Mouse (Mus musculus) frontal cortex, postnatal 14 days (tissue): ENCODE measurements around the gene Ulk4.

Experiments
- DNase-seq, 2 experiments: peaks; one replicate each; pipeline ENCODE4 v3.0.0; 2022; ENCODE audit warnings: low spot score in 2 of 2

The Ulk4 gene

DNA sequence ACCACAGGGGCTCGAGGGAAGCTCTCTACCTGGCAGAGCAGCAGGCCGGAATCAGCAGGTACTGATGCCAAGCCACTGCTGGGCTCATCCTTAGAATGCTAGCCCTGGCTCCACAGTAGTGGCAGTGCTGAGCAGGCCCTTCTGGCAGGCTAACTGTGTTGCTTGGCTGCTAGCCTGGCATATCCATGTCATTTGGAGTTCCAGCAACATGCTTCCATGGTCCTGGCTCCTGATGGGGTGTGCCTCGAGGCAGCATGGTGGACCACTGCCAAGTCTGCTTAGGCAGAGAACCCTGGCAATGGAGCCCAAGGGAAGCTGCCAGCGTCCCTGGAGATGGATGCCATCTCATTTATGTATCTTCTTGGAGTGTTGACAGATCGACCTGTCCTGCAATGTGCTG lies 169.4 kb downstream of the Ulk4 start:
- DNase-seq, result peak; percentile 40 to 54

GRCm38 (mm10) chr9:121107101-121107500 lies 169.9 kb downstream of the Ulk4 start:
- DNase-seq, result no peak

- DNase-seq, result no peak
Measured at GRCm38 (mm10) chr9:121101516-121101915, 175.5 kb downstream of the Ulk4 start.

DNA sequence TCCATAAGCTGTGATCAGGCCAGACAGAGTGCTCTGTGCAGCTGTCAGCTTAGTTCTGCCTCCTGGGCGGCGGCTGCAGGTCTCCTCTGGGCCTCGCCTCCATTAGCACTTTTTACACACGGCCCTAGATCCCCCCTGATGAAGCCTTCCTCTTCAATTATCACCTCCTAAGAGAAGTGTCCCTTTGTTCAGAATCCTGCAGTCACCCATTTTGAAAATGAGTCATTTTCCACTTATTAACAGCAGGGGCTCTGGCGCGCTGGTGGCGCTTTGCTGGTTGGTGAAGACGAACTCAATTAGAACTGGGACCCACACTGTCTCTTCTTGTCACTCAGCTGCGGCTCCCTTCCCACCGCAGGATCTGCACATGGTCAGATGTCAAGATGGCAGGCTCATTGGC lies 177.5 kb downstream of the Ulk4 start:
- no peak for DNase-seq

DNA sequence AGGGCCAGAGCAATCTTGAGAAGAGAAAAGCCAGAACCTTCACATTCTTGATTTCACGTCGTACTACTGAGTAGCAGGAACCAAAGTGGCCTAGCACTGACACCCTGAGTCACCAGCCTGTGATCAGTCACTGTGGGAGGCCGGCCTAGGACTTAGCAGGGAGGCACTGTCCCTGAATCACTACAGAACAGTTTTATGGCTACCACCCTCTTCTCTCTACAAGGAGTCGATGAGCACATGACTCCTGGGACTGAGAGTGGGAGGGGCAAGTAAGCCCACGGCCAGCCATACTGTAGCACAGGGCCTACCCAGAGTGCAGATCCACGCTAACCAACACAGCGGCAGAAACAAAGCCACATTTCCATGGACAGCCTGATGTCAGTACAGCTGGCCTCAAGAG lies 183.2 kb downstream of the Ulk4 start:
- DNase-seq, result no peak

DNA sequence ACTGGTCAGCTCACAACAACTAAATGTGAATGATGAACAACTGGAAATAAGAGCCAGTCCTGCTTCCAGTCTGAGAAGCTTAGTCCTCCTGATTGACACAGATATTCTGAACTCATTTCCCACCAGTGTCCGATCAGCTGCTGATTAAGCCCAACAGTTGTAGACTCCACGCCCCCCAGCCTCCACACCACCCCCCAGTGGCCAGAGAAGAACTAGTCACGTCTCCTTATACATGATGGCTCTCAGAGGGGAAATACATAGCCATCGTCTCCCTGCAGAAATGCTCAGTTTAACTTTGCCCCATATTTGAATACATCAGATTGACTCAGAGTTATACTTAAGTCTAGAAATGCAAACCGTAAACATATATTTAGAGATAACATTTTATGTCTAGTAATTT lies 184.4 kb downstream of the Ulk4 start:
- DNase-seq, result no peak

DNA sequence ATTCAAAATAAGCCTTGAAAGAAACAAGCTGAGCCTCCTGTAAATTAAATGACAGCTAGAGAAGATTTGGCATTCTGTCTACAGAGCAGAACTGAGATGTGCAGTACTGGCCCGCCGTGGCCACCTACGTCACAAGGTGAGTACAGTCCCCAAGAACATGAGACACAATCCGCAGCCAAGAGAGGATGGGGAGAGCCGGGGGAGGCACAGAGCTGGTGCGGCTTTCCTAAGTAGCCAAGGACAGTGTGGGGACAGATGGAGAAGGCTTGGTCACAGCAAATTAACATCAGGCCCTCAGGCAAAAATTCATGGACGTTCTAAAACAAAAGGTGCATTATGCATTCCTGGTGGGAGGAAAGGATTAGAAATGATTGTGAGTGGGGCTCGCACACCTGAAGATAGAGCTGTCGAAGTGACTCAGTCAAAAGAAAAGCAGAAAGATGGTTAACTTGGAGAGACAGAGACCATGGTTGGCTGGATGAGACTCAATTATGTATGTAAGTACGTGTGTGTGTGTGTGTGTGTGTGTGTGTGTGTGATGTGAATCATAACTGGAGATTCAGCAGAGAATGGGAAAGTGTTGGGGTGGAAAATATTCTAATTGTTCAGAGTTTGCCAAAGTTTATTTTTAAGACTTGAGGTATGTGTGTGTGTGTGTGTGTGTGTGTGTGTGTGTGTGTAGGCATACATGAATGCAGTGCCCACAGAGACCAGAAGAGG lies 185.8 kb downstream of the Ulk4 start:
- DNase-seq, result no peak

DNA sequence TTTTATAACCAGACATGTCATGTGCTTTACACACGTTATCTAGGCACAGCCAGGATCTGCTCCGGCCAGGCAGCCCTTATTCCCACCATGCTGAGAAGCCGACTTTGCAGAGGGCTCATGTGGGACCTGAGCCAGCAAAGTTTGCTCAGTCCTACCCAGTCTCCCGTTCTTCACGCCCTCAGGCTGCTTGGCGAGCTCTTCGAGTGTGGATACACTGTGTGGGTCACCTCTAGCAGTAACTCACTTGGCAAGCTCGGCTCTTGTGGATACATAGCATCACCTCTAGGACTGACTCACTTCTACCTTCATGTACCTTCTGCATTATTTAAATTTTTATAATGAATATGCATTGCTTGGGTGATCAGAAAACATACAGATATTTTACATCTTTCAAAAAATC lies 189.3 kb downstream of the Ulk4 start:
- no peak for DNase-seq

DNA sequence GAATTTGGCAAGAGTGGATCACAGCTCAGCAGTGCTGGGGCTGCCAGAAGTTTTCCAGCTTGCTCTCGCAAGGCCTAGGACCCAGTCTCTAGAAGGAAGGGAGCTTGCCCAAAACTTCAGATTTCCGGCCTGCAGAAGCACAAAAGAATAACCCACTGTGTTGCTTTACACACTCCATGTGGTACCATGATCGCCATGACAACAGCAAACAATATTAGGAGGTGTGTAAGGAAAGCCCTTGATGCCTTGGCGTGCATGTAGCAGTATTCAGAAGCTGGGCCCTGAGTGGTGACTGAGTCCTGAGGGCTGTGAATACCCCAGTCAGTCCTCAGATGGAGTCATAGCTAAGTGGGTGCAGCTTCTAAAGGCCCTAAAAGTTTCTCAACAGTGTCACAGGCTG lies 192.8 kb downstream of the Ulk4 start:
- no peak for DNase-seq

DNA sequence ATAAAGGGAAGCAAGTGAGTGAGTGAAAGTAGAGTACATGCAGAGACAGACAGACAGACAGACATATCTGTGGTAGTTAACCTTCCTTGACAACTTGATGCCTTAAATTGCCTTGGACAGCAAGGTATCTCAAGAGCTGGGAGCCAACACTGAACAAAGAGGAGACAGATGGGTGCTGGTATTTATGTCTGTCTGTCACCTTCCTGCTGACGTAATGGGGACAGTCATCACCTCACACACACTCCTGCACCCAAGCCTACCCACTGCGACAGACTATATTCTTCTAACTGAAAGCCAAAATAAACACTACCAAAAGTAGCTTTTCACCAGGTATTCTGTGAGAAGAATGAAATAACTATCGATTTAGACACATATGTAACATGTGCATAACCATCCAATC lies 196.2 kb downstream of the Ulk4 start:
- no peak for DNase-seq

- no peak for DNase-seq
Measured at GRCm38 (mm10) chr9:121080413-121080812, 196.6 kb downstream of the Ulk4 start.

GRCm38 (mm10) chr9:121079388-121080088 lies 197.5 kb downstream of the Ulk4 start:
- DNase-seq, result no peak

DNA sequence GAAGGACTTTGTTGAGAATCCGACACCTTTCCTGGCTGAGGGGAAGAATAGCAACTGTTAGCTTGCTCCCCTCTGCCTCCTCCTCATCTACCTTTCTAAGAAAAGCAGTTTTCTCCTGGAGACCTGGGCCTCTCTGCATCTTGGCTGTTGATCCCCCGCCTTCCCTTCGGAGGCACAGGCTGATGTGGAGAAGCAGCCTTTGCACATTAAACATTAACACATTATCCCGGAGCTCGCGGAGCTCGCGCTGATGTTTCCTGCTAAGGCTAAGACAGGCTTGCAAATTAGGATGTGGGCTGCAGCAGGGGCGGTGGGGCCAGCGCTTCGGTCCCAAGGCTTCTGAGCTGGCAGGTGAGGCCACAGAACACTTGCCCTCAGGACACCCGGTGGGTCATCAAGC lies 200.7 kb downstream of the Ulk4 start:
- no peak for DNase-seq

- DNase-seq, result peak; percentile 66 to 82
Measured at GRCm38 (mm10) chr9:121075246-121075645, 201.8 kb downstream of the Ulk4 start.

DNA sequence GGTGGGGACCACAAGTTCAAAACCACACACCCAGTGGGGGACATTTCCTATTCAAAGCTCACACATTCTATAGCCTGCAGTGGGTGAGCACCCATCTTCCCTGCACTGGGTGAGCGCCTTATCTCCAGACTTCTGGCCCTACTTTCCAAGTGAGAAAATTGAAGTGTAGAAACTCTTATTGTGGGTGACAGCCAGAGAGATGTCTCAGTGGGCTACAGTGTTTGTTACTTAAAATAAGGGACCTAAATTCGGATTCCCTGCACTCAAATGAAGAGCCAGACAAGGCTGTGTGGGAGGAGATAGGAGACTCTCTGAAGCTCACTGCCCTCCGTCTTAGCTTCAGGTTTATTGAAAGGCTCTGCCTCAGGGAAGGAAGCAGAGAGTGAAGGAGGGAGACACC lies 202.3 kb downstream of the Ulk4 start:
- DNase-seq, result peak in 1 of 2 experiments; percentile 32

DNA sequence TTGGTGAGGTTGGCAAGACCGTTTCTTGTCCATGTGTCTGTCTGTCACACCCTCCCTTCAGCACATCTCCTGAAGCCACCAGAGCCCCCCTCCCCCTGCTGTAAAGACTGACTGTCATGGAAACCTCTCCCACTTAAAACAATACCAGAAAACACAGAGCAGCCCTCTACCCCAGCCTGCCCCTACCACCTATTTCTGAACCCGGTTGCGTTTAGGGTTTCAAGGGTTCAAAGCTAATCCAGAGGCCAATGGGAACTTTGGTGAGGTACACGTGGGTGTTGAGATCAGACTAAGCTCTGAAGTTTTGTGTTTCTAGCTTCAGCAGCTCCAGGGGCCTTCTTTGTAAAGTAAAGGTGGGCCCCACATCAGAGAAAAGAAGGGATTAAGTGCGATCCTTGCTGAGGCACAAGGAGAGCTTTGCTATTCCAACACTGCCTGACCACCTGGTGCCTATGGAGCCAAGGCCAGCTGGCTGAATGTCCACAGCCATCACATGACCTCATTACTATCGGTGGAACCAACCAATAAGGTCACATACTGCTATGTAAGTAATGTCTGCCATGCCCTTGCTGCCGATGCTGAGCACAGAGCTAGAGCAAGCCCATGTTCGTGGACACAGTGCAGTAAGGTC lies 204.8 kb downstream of the Ulk4 start:
- DNase-seq, result no peak

GRCm38 (mm10) chr9:121071461-121072126 lies 205.4 kb downstream of the Ulk4 start:
- DNase-seq, result no peak

GRCm38 (mm10) chr9:121071050-121071449 lies 205.9 kb downstream of the Ulk4 start:
- no peak for DNase-seq

- no peak for DNase-seq
Measured at GRCm38 (mm10) chr9:121068115-121068514, 208.9 kb downstream of the Ulk4 start.

GRCm38 (mm10) chr9:121067043-121067442 lies 210.0 kb downstream of the Ulk4 start:
- no peak for DNase-seq

- no peak for DNase-seq
Measured at GRCm38 (mm10) chr9:121065383-121065978, 211.5 kb downstream of the Ulk4 start.
